Mouse (Mus musculus): ENCODE results near the gene Vmn1r171. TPM values are rescaled to one million over a fixed set of nuclear protein-coding genes. Genes with fewer than 3 reads are reported as not detected.
"Not testable (repeated sequence)": the region's sequence is repeated elsewhere in the genome, so short reads cannot be mapped to it uniquely, and the experiment has no call there.

The Vmn1r171 gene
- total RNA-seq (2012; rRNA removed): not detected in 2 replicates

- TF ChIP-seq ZC3H11A (IDR thresholded peaks at IDR 0.05; ENCODE audit: borderline replicate concordance, low read depth, low read length): no peak
- TF ChIP-seq MAFK (IDR thresholded peaks at IDR 0.05; ENCODE audit: insufficient read depth, low read depth, low read length): no peak
- no peak for TF ChIP-seq ZNF384 (IDR thresholded peaks at IDR 0.05; ENCODE audit: low read depth, low read length)
- H3K9ac ChIP-seq (ENCODE audit: insufficient read depth, low read depth, low read length, poor library complexity, severe bottlenecking): no peak within 1 kb of the TSS
- no peak for DNase-seq (ENCODE audit: low read depth, low spot score)
- no peaks in the 10 kb centered on the region for H3K9me3 ChIP-seq (ENCODE audit: control insufficient read depth, insufficient read depth, low read depth, low read length)
- no peak within 1 kb of the TSS for H3K4me3 ChIP-seq (ENCODE audit: insufficient read depth in 1 of 2, low read depth in 1 of 2, low read length in 2 of 2, poor library complexity in 1 of 2, severe bottlenecking in 1 of 2)
- in situ Hi-C loops (cut with MboI; ENCODE audit: low sequenced_read_pairs in 2 of 2, unreplicated experiment in 2 of 2): no loop called here
- no peaks in the 10 kb centered on the region for H3K4me1 ChIP-seq (ENCODE audit: control insufficient read depth in 2 of 2, insufficient read depth in 2 of 2, low read length in 2 of 2, poor library complexity in 1 of 2)
- no peak within 1 kb of the TSS for H3K27ac ChIP-seq (ENCODE audit: insufficient read depth, low read depth, low read length, poor library complexity, severe bottlenecking)
- no peaks in the 10 kb centered on the region for H3K36me3 ChIP-seq (ENCODE audit: control insufficient read depth, insufficient read depth, low read length, poor library complexity, severe bottlenecking)
These were observed at the start of gene Vmn1r171 for GRCm38 (mm10) chr7:23630422-23630821. Gene Vmn1r171 (plus strand): TSS chr7:23630722.

GRCm38 (mm10) chr7:23605875-23606274 lies 24.6 kb upstream of the Vmn1r171 start, which contains the start of gene Vmn1r170:
Gene Vmn1r170 (plus strand): TSS chr7:23606175.
- in situ Hi-C loops (cut with MboI; ENCODE audit: low sequenced_read_pairs in 2 of 2, unreplicated experiment in 2 of 2); H3K36me3 ChIP-seq (ENCODE audit: control insufficient read depth, insufficient read depth, low read length, poor library complexity, severe bottlenecking); H3K27ac ChIP-seq (ENCODE audit: insufficient read depth, low read depth, low read length, poor library complexity, severe bottlenecking); H3K4me1 ChIP-seq (ENCODE audit: control insufficient read depth in 2 of 2, insufficient read depth in 2 of 2, low read length in 2 of 2, poor library complexity in 1 of 2); DNase-seq (ENCODE audit: low read depth, low spot score); H3K9ac ChIP-seq (ENCODE audit: insufficient read depth, low read depth, low read length, poor library complexity, severe bottlenecking); H3K4me3 ChIP-seq (ENCODE audit: insufficient read depth in 1 of 2, low read depth in 1 of 2, low read length in 2 of 2, poor library complexity in 1 of 2, severe bottlenecking in 1 of 2); H3K9me3 ChIP-seq (ENCODE audit: control insufficient read depth, insufficient read depth, low read depth, low read length): not testable (repeated sequence)

DNA sequence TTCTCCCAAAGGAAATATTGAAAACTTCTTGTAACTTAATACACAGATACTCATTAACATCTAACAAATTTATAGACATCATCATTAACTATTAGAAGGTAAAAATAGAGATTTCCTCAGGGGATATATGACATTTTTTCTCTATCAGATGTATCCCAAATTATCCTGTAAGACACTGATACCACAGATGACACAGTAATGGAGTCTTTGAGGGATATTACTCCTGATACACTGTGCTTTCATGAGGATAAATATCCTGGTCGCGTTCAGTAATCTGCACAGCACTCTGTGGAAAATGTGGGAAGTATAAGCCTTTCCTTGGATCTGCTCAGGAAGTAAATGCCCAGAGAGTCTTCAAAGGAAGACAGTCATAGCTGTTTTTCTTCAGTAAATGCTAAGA lies 27.5 kb downstream of the Vmn1r171 start, which contains the start of gene Vmn1r172:
Vmn1r172 (plus strand) TSS at position 301 of the 400 bp plus-strand sequence.
- DNase-seq (ENCODE audit: low read depth, low spot score): no peak
- Histone ChIP-seq H3K9me3 (ENCODE audit: control insufficient read depth, insufficient read depth, low read depth, low read length) (no peaks in the 10 kb centered on the region), H3K4me3 (ENCODE audit: insufficient read depth in 1 of 2, low read depth in 1 of 2, low read length in 2 of 2, poor library complexity in 1 of 2, severe bottlenecking in 1 of 2) (no peak within 1 kb of the TSS), H3K4me1 (ENCODE audit: control insufficient read depth in 2 of 2, insufficient read depth in 2 of 2, low read length in 2 of 2, poor library complexity in 1 of 2) (no peaks in the 10 kb centered on the region), H3K36me3 (ENCODE audit: control insufficient read depth, insufficient read depth, low read length, poor library complexity, severe bottlenecking) (no peaks in the 10 kb centered on the region), H3K9ac (ENCODE audit: insufficient read depth, low read depth, low read length, poor library complexity, severe bottlenecking) (no peak within 1 kb of the TSS), H3K27ac (ENCODE audit: insufficient read depth, low read depth, low read length, poor library complexity, severe bottlenecking) (no peak within 1 kb of the TSS)
- in situ Hi-C loops (cut with MboI; ENCODE audit: low sequenced_read_pairs in 2 of 2, unreplicated experiment in 2 of 2): no loop called here
- TF ChIP-seq ZC3H11A (IDR thresholded peaks at IDR 0.05; ENCODE audit: borderline replicate concordance, low read depth, low read length) (no peak), MAFK (IDR thresholded peaks at IDR 0.05; ENCODE audit: insufficient read depth, low read depth, low read length) (no peak), HCFC1 (IDR thresholded peaks at IDR 0.05; ENCODE audit: borderline replicate concordance, insufficient read depth, low read length) (no peak), CHD2 (IDR thresholded peaks at IDR 0.05; ENCODE audit: low read depth, low read length) (no peak), ZNF384 (IDR thresholded peaks at IDR 0.05; ENCODE audit: low read depth, low read length) (no peak)

Other genes starting within 250 kb of the Vmn1r171 start
- 0.05 TPM in 1 of 2 replicates, not detected in the other for gene Nlrp5, start 244.8 kb upstream of the Vmn1r171 start, total RNA-seq (2012; rRNA removed)
- gene Vmn1r167, start 123.5 kb upstream of the Vmn1r171 start, total RNA-seq (2012; rRNA removed): not detected in 2 replicates
- gene Vmn1r168, start 91.0 kb upstream of the Vmn1r171 start, total RNA-seq (2012; rRNA removed): not detected in 2 replicates
- not detected in 2 replicates for gene Vmn1r169, start 55.2 kb upstream of the Vmn1r171 start, total RNA-seq (2012; rRNA removed)
- gene Vmn1r170, start 24.5 kb upstream of the Vmn1r171 start, total RNA-seq (2012; rRNA removed): not detected in 2 replicates
- gene Vmn1r172, start 27.6 kb downstream of the Vmn1r171 start, total RNA-seq (2012; rRNA removed): not detected in 2 replicates
- gene Vmn1r173, start 70.0 kb downstream of the Vmn1r171 start, total RNA-seq (2012; rRNA removed): not detected in 2 replicates
- not detected in 2 replicates for gene Vmn1r174, start 121.5 kb downstream of the Vmn1r171 start, total RNA-seq (2012; rRNA removed)
- gene Vmn1r175, start 179.9 kb downstream of the Vmn1r171 start, total RNA-seq (2012; rRNA removed): not detected in 2 replicates
- not detected in 2 replicates for gene Vmn1r176, start 206.7 kb downstream of the Vmn1r171 start, total RNA-seq (2012; rRNA removed)
- not detected in 2 replicates for gene Vmn1r177, start 235.7 kb downstream of the Vmn1r171 start, total RNA-seq (2012; rRNA removed)

Data from ES-E14 (cell line).